Mouse (Mus musculus): Measurements from ENCODE around the gene Zfp11.

Gene Zfp11

GRCm38 (mm10) chr5:129607476-129607875 lies 62.4 kb downstream of the Zfp11 start:
- no peak for DNase-seq
